Mouse (Mus musculus): ENCODE data around the gene Ubtf. TPM values are rescaled to one million over a fixed set of nuclear protein-coding genes. Genes with fewer than 3 reads are reported as not detected.

Gene Ubtf
- polyA plus RNA-seq, 1 experiment = 94.6 TPM

GRCm38 (mm10) chr11:102279595-102279994 is 39.9 kb downstream of the Ubtf start:
- WGBS = 74% methylated on average over 3 of the region's 3 CpGs
- no peak overlapping the region for H3K4me3 ChIP-seq (replicated peaks; ENCODE audit: insufficient read depth, low read depth, low read length)
- no peak for DNase-seq
- no peaks in the 10 kb centered on the region for H3K27me3 ChIP-seq (ENCODE audit: control insufficient read depth, insufficient read depth, low read length)
- no peak overlapping the region for H3K27ac ChIP-seq (ENCODE audit: insufficient read depth, low read length)
- no peak for TF ChIP-seq POLR2A (IDR thresholded peaks at IDR 0.05; ENCODE audit: borderline replicate concordance, insufficient read depth, low read length)
- no peak for TF ChIP-seq CTCF (IDR thresholded peaks at IDR 0.05; ENCODE audit: borderline replicate concordance, insufficient read depth, low read depth, low read length)
- peaks cover 4% of the 10 kb centered on the region; the same call in 1 of the 2 replicates for H3K4me1 ChIP-seq (ENCODE audit: control insufficient read depth, insufficient read depth, low read length)

GRCm38 (mm10) chr11:102277754-102278153 is 41.8 kb downstream of the Ubtf start:
- WGBS = 40% methylated on average over 11 of the region's 12 CpGs
- Histone ChIP-seq H3K4me1 (ENCODE audit: control insufficient read depth, insufficient read depth, low read length) (peaks cover 4% of the 10 kb centered on the region; the same call in 1 of the 2 replicates), H3K4me3 (replicated peaks; ENCODE audit: insufficient read depth, low read depth, low read length) (no peak overlapping the region), H3K27me3 (ENCODE audit: control insufficient read depth, insufficient read depth, low read length) (no peaks in the 10 kb centered on the region), H3K27ac (ENCODE audit: insufficient read depth, low read length) (no peak overlapping the region)
- no peak for TF ChIP-seq POLR2A (IDR thresholded peaks at IDR 0.05; ENCODE audit: borderline replicate concordance, insufficient read depth, low read length)
- no peak for TF ChIP-seq CTCF (IDR thresholded peaks at IDR 0.05; ENCODE audit: borderline replicate concordance, insufficient read depth, low read depth, low read length)
- DNase-seq = no peak

- TF ChIP-seq CTCF (IDR thresholded peaks at IDR 0.05; ENCODE audit: borderline replicate concordance, insufficient read depth, low read depth, low read length) (no peak), POLR2A (IDR thresholded peaks at IDR 0.05; ENCODE audit: borderline replicate concordance, insufficient read depth, low read length) (no peak)
- Histone ChIP-seq H3K4me3 (replicated peaks; ENCODE audit: insufficient read depth, low read depth, low read length) (peak overlapping the region; percentile 7), H3K27me3 (ENCODE audit: control insufficient read depth, insufficient read depth, low read length) (no peaks in the 10 kb centered on the region), H3K27ac (ENCODE audit: insufficient read depth, low read length) (no peak overlapping the region), H3K4me1 (ENCODE audit: control insufficient read depth, insufficient read depth, low read length) (peaks cover 4% of the 10 kb centered on the region; the same call in 1 of the 2 replicates)
- DNase-seq = peak in 1 of 2 experiments; percentile 46
- WGBS = 2% methylated on average over 33 of the region's 33 CpGs
Measured at GRCm38 (mm10) chr11:102276411-102276915, 43.1 kb downstream of the Ubtf start.

DNA sequence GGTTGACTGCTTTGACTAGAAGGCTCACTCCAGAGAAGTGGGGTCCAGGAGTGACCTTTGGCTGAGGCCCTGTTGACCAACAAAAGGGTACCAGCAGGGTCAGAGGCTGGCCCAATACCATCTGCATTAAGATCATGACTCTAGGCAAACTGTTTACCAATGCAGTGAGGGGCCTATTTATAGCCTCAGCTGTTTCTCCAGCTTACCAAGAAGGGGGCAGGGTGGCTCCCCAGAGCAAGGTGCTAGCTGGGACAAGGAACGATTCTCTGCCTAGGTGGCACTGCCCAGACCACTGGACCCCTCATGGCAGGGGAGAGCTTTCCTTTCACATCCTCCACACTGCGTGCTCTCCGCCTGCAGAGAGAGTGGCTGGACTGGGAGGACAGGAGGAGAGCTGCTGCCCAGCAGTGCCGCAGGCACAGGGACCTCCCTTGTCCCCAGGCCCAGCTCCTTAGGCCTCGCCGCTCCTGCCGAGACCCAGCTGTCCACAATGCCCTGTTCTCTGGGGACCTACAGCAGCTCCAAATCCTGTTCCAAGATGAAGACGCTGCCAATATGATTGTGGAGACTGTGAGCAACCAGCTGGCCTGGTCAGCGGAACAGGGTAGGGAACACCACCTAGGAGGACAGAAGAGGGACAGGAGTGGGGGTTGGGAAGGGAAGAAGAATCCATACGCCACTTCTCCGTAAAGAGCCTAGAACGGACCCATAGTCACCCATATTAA is 50.9 kb downstream of the Ubtf start, which contains the start of gene Asb16:
Asb16 (plus strand) TSS at position 224 of the 725 bp plus-strand sequence.
- H3K4me1 ChIP-seq (ENCODE audit: control insufficient read depth, insufficient read depth, low read length) = peaks cover 16% of the 10 kb centered on the region
- H3K27ac ChIP-seq (ENCODE audit: insufficient read depth, low read length) = no peak within 1 kb of the TSS
- no peak for TF ChIP-seq POLR2A (IDR thresholded peaks at IDR 0.05; ENCODE audit: borderline replicate concordance, insufficient read depth, low read length)
- no peak for TF ChIP-seq CTCF (IDR thresholded peaks at IDR 0.05; ENCODE audit: borderline replicate concordance, insufficient read depth, low read depth, low read length)
- 59% methylated on average over 12 of the region's 12 CpGs for WGBS
- DNase-seq = no peak
- H3K4me3 ChIP-seq (replicated peaks; ENCODE audit: insufficient read depth, low read depth, low read length) = no peak within 1 kb of the TSS
- no peaks in the 10 kb centered on the region for H3K27me3 ChIP-seq (ENCODE audit: control insufficient read depth, insufficient read depth, low read length)

DNA sequence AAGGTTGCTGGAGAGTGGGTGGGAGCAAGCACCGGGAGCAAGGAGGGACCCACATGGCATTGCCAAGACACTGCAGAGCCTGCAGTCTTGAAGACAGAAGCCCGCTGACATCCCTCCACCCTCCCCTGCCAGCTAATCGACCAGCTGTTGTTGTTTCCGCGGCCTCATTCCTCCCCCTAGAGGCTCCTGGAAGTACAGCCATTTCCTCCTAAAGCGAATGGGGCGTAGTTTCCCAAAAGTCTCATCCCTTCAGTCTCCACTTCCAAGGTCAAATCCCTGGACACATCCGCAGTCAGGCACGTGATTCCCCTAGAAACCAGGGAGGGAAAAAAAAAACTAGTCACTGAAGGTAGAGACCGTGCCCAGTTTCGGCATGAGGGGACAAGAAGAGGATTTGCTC is 52.1 kb downstream of the Ubtf start:
- DNase-seq = peak; percentile 75 to 76
- H3K27me3 ChIP-seq (ENCODE audit: control insufficient read depth, insufficient read depth, low read length) = no peaks in the 10 kb centered on the region
- no peak overlapping the region for H3K27ac ChIP-seq (ENCODE audit: insufficient read depth, low read length)
- H3K4me3 ChIP-seq (replicated peaks; ENCODE audit: insufficient read depth, low read depth, low read length) = no peak overlapping the region
- 6% methylated on average over 11 of the region's 11 CpGs for WGBS
- no peak for TF ChIP-seq POLR2A (IDR thresholded peaks at IDR 0.05; ENCODE audit: borderline replicate concordance, insufficient read depth, low read length)
- TF ChIP-seq CTCF (IDR thresholded peaks at IDR 0.05; ENCODE audit: borderline replicate concordance, insufficient read depth, low read depth, low read length) = peak; percentile 75
- H3K4me1 ChIP-seq (ENCODE audit: control insufficient read depth, insufficient read depth, low read length) = peaks cover 18% of the 10 kb centered on the region

GRCm38 (mm10) chr11:102266631-102267355 is 52.7 kb downstream of the Ubtf start:
- no peaks in the 10 kb centered on the region for H3K27me3 ChIP-seq (ENCODE audit: control insufficient read depth, insufficient read depth, low read length)
- TF ChIP-seq CTCF (IDR thresholded peaks at IDR 0.05; ENCODE audit: borderline replicate concordance, insufficient read depth, low read depth, low read length) = no peak
- no peak overlapping the region for H3K27ac ChIP-seq (ENCODE audit: insufficient read depth, low read length)
- H3K4me1 ChIP-seq (ENCODE audit: control insufficient read depth, insufficient read depth, low read length) = peaks cover 18% of the 10 kb centered on the region
- DNase-seq = no peak
- WGBS = 72% methylated on average over 8 of the region's 8 CpGs
- H3K4me3 ChIP-seq (replicated peaks; ENCODE audit: insufficient read depth, low read depth, low read length) = no peak overlapping the region

- TF ChIP-seq CTCF (IDR thresholded peaks at IDR 0.05; ENCODE audit: borderline replicate concordance, insufficient read depth, low read depth, low read length) (no peak), POLR2A (IDR thresholded peaks at IDR 0.05; ENCODE audit: borderline replicate concordance, insufficient read depth, low read length) (no peak)
- WGBS = 18% methylated on average over 14 of the region's 14 CpGs
- no peaks in the 10 kb centered on the region for H3K27me3 ChIP-seq (ENCODE audit: control insufficient read depth, insufficient read depth, low read length)
- DNase-seq = peak; percentile 45 to 65
- peaks cover 18% of the 10 kb centered on the region for H3K4me1 ChIP-seq (ENCODE audit: control insufficient read depth, insufficient read depth, low read length)
- no peak overlapping the region for H3K27ac ChIP-seq (ENCODE audit: insufficient read depth, low read length)
- no peak overlapping the region for H3K4me3 ChIP-seq (replicated peaks; ENCODE audit: insufficient read depth, low read depth, low read length)
Measured at GRCm38 (mm10) chr11:102265816-102266215, 53.7 kb downstream of the Ubtf start.
